Mouse (Mus musculus) heart, adult 2 months (tissue): ENCODE measurements around the gene Eps8l3. TPM values are rescaled to one million over a fixed set of nuclear protein-coding genes. Genes with fewer than 3 reads are reported as not detected.

Experiments
- DNase-seq, 2 experiments: peaks; one replicate each; pipeline ENCODE4 v3.0.0; 2021
- H3K27ac ChIP-seq: fragments of 200-600 bp; 2 replicates; pipeline ENCODE4 v1.8.1; 2022
- H3K27me3 ChIP-seq: fragments of 200-500 bp; 2 replicates; pipeline ENCODE4 v1.6.1; 2012; ENCODE audit warnings: mild to moderate bottlenecking, low read length, inconsistent platforms, mixed read lengths; ENCODE audit not compliant: control insufficient read depth, insufficient read depth
- H3K36me3 ChIP-seq: fragments of 200-500 bp; 2 replicates; pipeline ENCODE4 v1.6.1; 2012; ENCODE audit warnings: low read length, inconsistent platforms; ENCODE audit not compliant: control insufficient read depth, insufficient read depth
- H3K4me1 ChIP-seq: fragments of 200-500 bp; 2 replicates; pipeline ENCODE4 v1.6.1; 2011; ENCODE audit warnings: low read length; ENCODE audit not compliant: control insufficient read depth, insufficient read depth
- H3K4me3 ChIP-seq: fragments of 200-600 bp; 2 replicates; pipeline ENCODE4 v1.8.1; 2022
- H3K79me2 ChIP-seq: fragments of 200-500 bp; replicated peaks from 2 replicates; pipeline ENCODE4 v1.6.1; 2012; ENCODE audit warnings: mild to moderate bottlenecking, inconsistent platforms, low read length, moderate library complexity, mixed read lengths; ENCODE audit not compliant: control insufficient read depth, insufficient read depth
- H3K9ac ChIP-seq: fragments of 200-500 bp; 2 replicates; pipeline ENCODE4 v1.6.1; 2012; ENCODE audit warnings: low read depth, mild to moderate bottlenecking, control low read depth, inconsistent platforms, low read length, mixed read lengths
- CTCF ChIP-seq: fragments of 200-600 bp; IDR thresholded peaks from 2 replicates; pipeline ENCODE4 v1.8.1; 2022; ENCODE audit warnings: antibody characterized with exemption, mild to moderate bottlenecking, moderate library complexity
- EP300 ChIP-seq: fragments of 200-500 bp; IDR thresholded peaks from 2 replicates; pipeline ENCODE4 v1.6.1; 2011; ENCODE audit warnings: low read depth, low read length, control low read depth; ENCODE audit not compliant: insufficient read depth
- POLR2A ChIP-seq: fragments of 200-500 bp; IDR thresholded peaks from 2 replicates; pipeline ENCODE4 v1.6.1; 2011; ENCODE audit warnings: mild to moderate bottlenecking, low read depth, low read length, control low read depth; ENCODE audit not compliant: insufficient read depth
- WGBS: fragments of 180-500 bp; shearing (Covaris S2); methylation state at CpG from one replicate; pipeline ENCODE4 v1.1.7; 2018; 5-methylcytosine and 5-hydroxymethylcytosine counted together
- intact Hi-C: fragments of 180-260 bp; cut with DNase I; formaldehyde crosslinking; loops from one replicate; pipeline ENCODE4 v1.15.1; 2025
- polyA plus RNA-seq: library from polyadenylated mRNA; depleted of rRNA; stranded (reverse); fragments of >200 nt; gene quantifications from 2 replicates; pipeline ENCODE4 v1.2.3, GENCODE M21; 2012
- total RNA-seq, 2 experiments: library from RNA; stranded (reverse); gene quantifications; 2 replicates each; pipeline ENCODE4 v1.2.3; 2021

Gene Eps8l3
- total and polyA plus RNA-seq, 3 experiments = not detected

- H3K4me1 ChIP-seq = no peaks in the 10 kb centered on the region
- no peaks in the 10 kb centered on the region for H3K36me3 ChIP-seq
- no peak for DNase-seq
- H3K9ac ChIP-seq = no peak overlapping the region
- no peak overlapping the region for H3K27ac ChIP-seq
- WGBS = 79% methylated on average over 3 of the region's 3 CpGs
- no peak overlapping the region for H3K4me3 ChIP-seq
- H3K79me2 ChIP-seq = no peaks in the 10 kb centered on the region
- intact Hi-C loops = loop anchor here (1.0 kb wide), 1 partner anchor 50 kb away; no protein-coding TSS in a partner anchor
- TF ChIP-seq EP300 (no peak), POLR2A (no peak), CTCF (peak; percentile 53)
- H3K27me3 ChIP-seq = no peaks in the 10 kb centered on the region
These were observed 40.1 kb downstream of the Eps8l3 start for GRCm38 (mm10) chr3:107917097-107917496.

DNA sequence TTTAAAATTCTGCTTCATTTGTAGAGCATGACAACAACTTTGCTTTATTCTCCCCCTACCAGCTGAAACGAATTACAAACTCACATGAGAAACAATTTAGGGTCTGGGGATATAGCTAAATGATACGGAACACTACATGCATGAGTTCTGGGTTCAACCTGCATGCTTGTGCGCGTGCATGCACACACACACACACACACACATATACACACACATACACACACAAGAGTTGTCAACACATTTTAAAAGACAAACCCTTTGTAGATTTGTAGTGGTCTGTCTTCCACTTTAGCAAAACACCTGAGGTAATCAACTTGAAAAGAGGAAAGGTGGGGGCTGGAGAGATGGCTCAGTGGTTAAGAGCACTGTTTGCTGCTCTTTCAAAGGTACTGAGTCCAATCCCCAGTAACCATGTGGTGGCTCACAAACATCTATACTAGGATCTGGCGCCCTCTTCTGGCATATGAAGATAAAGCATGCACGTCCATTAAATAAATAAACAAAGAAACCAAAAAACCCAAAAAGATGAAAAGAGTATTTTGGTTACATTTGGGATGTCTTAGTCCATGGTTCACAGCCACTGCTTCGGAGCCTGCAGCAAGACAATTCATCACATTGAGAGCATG, 40.9 kb downstream of the Eps8l3 start:
- Histone ChIP-seq H3K27ac (no peak overlapping the region), H3K27me3 (no peaks in the 10 kb centered on the region), H3K36me3 (no peaks in the 10 kb centered on the region), H3K79me2 (no peaks in the 10 kb centered on the region), H3K9ac (no peak overlapping the region), H3K4me1 (no peaks in the 10 kb centered on the region), H3K4me3 (no peak overlapping the region)
- intact Hi-C loops = loop anchor here (1.0 kb wide), 2 partner anchors 51 to 143 kb away; no protein-coding TSS in a partner anchor
- WGBS = 59% methylated on average over 7 of the region's 7 CpGs
- DNase-seq = peak in 1 of 2 experiments; percentile 42
- TF ChIP-seq CTCF (peak; percentile 88), POLR2A (no peak), EP300 (no peak)

DNA sequence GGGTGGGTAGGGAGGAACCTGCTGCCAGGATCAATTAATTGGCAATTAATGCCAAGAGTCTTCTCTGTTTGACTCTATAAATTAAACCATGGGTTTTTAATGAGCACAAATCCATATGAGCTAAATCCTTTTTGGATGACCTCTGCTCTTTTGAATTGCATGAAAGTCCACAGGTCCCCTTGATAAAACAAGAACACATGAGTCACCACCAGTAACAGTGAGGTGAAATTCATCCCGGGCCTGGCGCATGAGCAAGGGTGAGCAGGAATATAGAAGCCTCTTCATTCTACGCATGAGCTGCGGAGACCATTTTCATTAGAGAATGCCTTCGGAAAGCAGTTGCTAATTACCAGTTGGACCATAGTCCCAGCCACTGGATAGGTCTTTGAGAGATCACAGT, 43.3 kb downstream of the Eps8l3 start:
- no peak overlapping the region for H3K27ac ChIP-seq
- intact Hi-C loops = no loop called here
- H3K4me1 ChIP-seq = no peaks in the 10 kb centered on the region
- WGBS = 93% methylated on average over 5 of the region's 5 CpGs
- H3K4me3 ChIP-seq = no peak overlapping the region
- TF ChIP-seq EP300 (no peak), CTCF (no peak), POLR2A (no peak)
- H3K9ac ChIP-seq = no peak overlapping the region
- H3K36me3 ChIP-seq = no peaks in the 10 kb centered on the region
- no peaks in the 10 kb centered on the region for H3K27me3 ChIP-seq
- no peak for DNase-seq
- no peaks in the 10 kb centered on the region for H3K79me2 ChIP-seq

DNA sequence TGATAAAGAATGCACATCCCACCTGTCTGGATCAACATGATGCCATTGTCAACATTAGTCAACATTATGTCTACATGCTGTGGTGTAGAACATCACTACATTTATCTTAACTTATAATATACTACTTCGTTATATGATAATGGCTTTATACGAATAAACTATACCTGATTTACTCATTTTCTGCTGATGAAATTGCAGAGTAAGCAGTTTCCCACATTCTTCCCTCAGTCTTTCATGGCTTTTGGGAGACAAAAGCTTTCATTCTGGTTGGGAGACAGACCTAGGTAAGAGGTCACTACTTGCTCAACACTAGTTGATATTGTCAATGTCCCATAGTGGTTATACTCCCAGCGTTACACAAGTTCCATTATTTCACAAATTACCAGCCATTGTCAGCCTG, 48.3 kb downstream of the Eps8l3 start:
- no peaks in the 10 kb centered on the region for H3K36me3 ChIP-seq
- no peak overlapping the region for H3K27ac ChIP-seq
- no peaks in the 10 kb centered on the region for H3K27me3 ChIP-seq
- WGBS = 88% methylated on average over 3 of the region's 3 CpGs
- DNase-seq = no peak
- no peaks in the 10 kb centered on the region for H3K79me2 ChIP-seq
- TF ChIP-seq EP300 (no peak), CTCF (no peak), POLR2A (no peak)
- H3K4me1 ChIP-seq = no peaks in the 10 kb centered on the region
- intact Hi-C loops = no loop called here
- no peak overlapping the region for H3K4me3 ChIP-seq
- H3K9ac ChIP-seq = no peak overlapping the region

- H3K9ac ChIP-seq = no peak overlapping the region
- no peaks in the 10 kb centered on the region for H3K36me3 ChIP-seq
- H3K27ac ChIP-seq = no peak overlapping the region
- no peaks in the 10 kb centered on the region for H3K79me2 ChIP-seq
- WGBS = 74% methylated on average over 3 of the region's 3 CpGs
- intact Hi-C loops = no loop called here
- DNase-seq = no peak
- no peaks in the 10 kb centered on the region for H3K27me3 ChIP-seq
- no peak for TF ChIP-seq EP300
- no peak for TF ChIP-seq CTCF
- no peak for TF ChIP-seq POLR2A
- peaks cover 7% of the 10 kb centered on the region for H3K4me1 ChIP-seq
- no peak overlapping the region for H3K4me3 ChIP-seq
These were observed 50.8 kb downstream of the Eps8l3 start for GRCm38 (mm10) chr3:107927841-107928240.

DNA sequence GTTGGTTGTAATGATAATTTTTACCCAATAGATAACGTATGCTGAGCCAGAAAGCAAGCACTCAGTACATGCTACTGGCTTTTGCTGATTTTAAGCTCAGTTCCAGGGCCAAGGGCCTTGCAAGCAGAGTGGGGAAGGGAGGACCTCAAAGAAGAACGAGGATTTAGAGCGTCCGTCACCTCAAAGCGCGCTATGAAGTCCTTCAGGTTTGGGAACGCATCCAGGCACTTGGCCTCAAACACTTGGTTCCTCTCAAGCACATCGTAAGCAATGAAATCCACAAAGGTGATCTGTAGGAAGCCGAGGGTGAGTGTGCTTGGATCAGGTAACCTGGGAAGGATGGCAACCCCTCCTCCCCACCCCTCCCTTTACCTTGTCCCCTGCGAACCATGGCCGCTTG, 51.7 kb downstream of the Eps8l3 start:
- WGBS = 89% methylated on average over 11 of the region's 11 CpGs
- intact Hi-C loops = no loop called here
- DNase-seq = no peak
- Histone ChIP-seq H3K79me2 (no peaks in the 10 kb centered on the region), H3K36me3 (no peaks in the 10 kb centered on the region), H3K9ac (no peak overlapping the region), H3K4me1 (peaks cover 7% of the 10 kb centered on the region), H3K27ac (no peak overlapping the region), H3K4me3 (no peak overlapping the region), H3K27me3 (no peaks in the 10 kb centered on the region)
- TF ChIP-seq POLR2A (no peak), EP300 (no peak), CTCF (no peak)
